Mouse (Mus musculus): ENCODE measurements around the gene 5330417C22Rik. TPM values are rescaled to one million over a fixed set of nuclear protein-coding genes. Genes with fewer than 3 reads are reported as not detected.
"Not testable (repeated sequence)": the region's sequence is repeated elsewhere in the genome, so short reads cannot be mapped to it uniquely, and the experiment has no call there.

Gene 5330417C22Rik
- 1 to 10 TPM; 1.7 to 1.8 TPM for total RNA-seq (2021)
- long read RNA-seq, experiment 1, partial matches to known transcripts: 0 of 1 reads
- long read RNA-seq, experiment 1, other reads (novel, unspliced or antisense): 1 of 1 reads
- long read RNA-seq, experiment 2: 0 reads

- DNase-seq: peak; percentile 37
Measured at GRCm38 (mm10) chr3:108536517-108537260, at the start of gene 5330417C22Rik. Gene 5330417C22Rik (minus strand): TSS chr3:108536536.

- no peak for DNase-seq
Measured at GRCm38 (mm10) chr3:108584580-108584979, 48.2 kb upstream of the 5330417C22Rik start.

GRCm38 (mm10) chr3:108574018-108574417 is 37.7 kb upstream of the 5330417C22Rik start:
- DNase-seq: no peak

- no peak for DNase-seq
Measured at GRCm38 (mm10) chr3:108572309-108573010, 36.1 kb upstream of the 5330417C22Rik start.

GRCm38 (mm10) chr3:108571443-108572294 is 35.3 kb upstream of the 5330417C22Rik start, which contains the start of gene Taf13:
Gene Taf13 (plus strand): TSS chr3:108571698.
- peak; percentile 98 for DNase-seq

GRCm38 (mm10) chr3:108570813-108571212 is 34.5 kb upstream of the 5330417C22Rik start:
- DNase-seq: no peak

- DNase-seq: not testable (repeated sequence)
Measured at GRCm38 (mm10) chr3:108569636-108570035, 33.3 kb upstream of the 5330417C22Rik start.

- DNase-seq: no peak
Measured at GRCm38 (mm10) chr3:108567990-108568877, 31.9 kb upstream of the 5330417C22Rik start.

GRCm38 (mm10) chr3:108563309-108563708 is 27.0 kb upstream of the 5330417C22Rik start:
- DNase-seq: peak; percentile 86

GRCm38 (mm10) chr3:108562777-108563271 is 26.5 kb upstream of the 5330417C22Rik start:
- DNase-seq: peak; percentile 36

- peak; percentile 95 for DNase-seq
Measured at GRCm38 (mm10) chr3:108562133-108562730, 25.9 kb upstream of the 5330417C22Rik start, which contains the start of gene Tmem167b. Gene Tmem167b (minus strand): TSS chr3:108562466.

GRCm38 (mm10) chr3:108557888-108558287 is 21.6 kb upstream of the 5330417C22Rik start:
- DNase-seq: no peak

GRCm38 (mm10) chr3:108554587-108555312 is 18.4 kb upstream of the 5330417C22Rik start:
- peak; percentile 95 for DNase-seq

- DNase-seq: no peak
Measured at GRCm38 (mm10) chr3:108554111-108554561, 17.8 kb upstream of the 5330417C22Rik start.

GRCm38 (mm10) chr3:108542299-108542698 is 6.0 kb upstream of the 5330417C22Rik start:
- no peak for DNase-seq

GRCm38 (mm10) chr3:108537303-108537702 is 967 bp upstream of the 5330417C22Rik start:
- peak; percentile 87 for DNase-seq

GRCm38 (mm10) chr3:108535896-108536516 is 330 bp downstream of the 5330417C22Rik start:
- DNase-seq: no peak

- peak; percentile 17 for DNase-seq
Measured at GRCm38 (mm10) chr3:108533951-108534350, 2.4 kb downstream of the 5330417C22Rik start, which contains the start of gene 1700013F07Rik. Gene 1700013F07Rik (plus strand): TSS chr3:108534150.

Data from adrenal gland, postnatal 10 days (tissue).